Mouse (Mus musculus) liver, adult 2 months (tissue): Measurements from ENCODE around the gene Plppr1. TPM values are rescaled to one million over a fixed set of nuclear protein-coding genes. Genes with fewer than 3 reads are reported as not detected.

Experiments used
- DNase-seq: peaks from one replicate; pipeline ENCODE4 v3.0.0-alpha.2; 2011; ENCODE audit warnings: low read depth, low spot score; ENCODE audit errors: extremely low read depth
- H3K27ac ChIP-seq: fragments of 200-500 bp; replicated peaks from 2 replicates; pipeline ENCODE4 v1.5.1; 2012; ENCODE audit warnings: low read depth, mild to moderate bottlenecking, control low read depth, inconsistent platforms, low read length; ENCODE audit not compliant: insufficient read depth
- H3K27me3 ChIP-seq: fragments of 200-500 bp; 2 replicates; pipeline ENCODE4 v1.6.1; 2012; ENCODE audit warnings: mild to moderate bottlenecking, moderate library complexity, low read length, inconsistent platforms; ENCODE audit not compliant: control insufficient read depth, insufficient read depth
- H3K36me3 ChIP-seq: fragments of 200-500 bp; 2 replicates; pipeline ENCODE4 v1.6.1; 2012; ENCODE audit warnings: low read length, inconsistent platforms; ENCODE audit not compliant: control insufficient read depth, insufficient read depth
- H3K4me1 ChIP-seq: fragments of 200-500 bp; 2 replicates; pipeline ENCODE4 v1.6.1; 2011; ENCODE audit warnings: low read length; ENCODE audit not compliant: control insufficient read depth, insufficient read depth
- H3K4me3 ChIP-seq: fragments of 200-500 bp; 2 replicates; pipeline ENCODE4 v1.5.1; 2011; ENCODE audit warnings: low read depth, mild to moderate bottlenecking, control low read depth, low read length, moderate library complexity; ENCODE audit not compliant: insufficient read depth
- H3K79me2 ChIP-seq: fragments of 200-500 bp; 2 replicates; pipeline ENCODE4 v1.6.1; 2012; ENCODE audit warnings: inconsistent platforms, mild to moderate bottlenecking, low read length, moderate library complexity; ENCODE audit not compliant: control insufficient read depth, insufficient read depth
- H3K9ac ChIP-seq: fragments of 200-500 bp; 2 replicates; pipeline ENCODE4 v1.6.1; 2012; ENCODE audit warnings: low read depth, mild to moderate bottlenecking, control low read depth, inconsistent platforms, low read length
- CTCF ChIP-seq: fragments of 200-500 bp; IDR thresholded peaks from 2 replicates; pipeline ENCODE4 v1.5.1; 2011; ENCODE audit warnings: low read depth, low read length, control low read depth
- POLR2A ChIP-seq: fragments of 200-500 bp; IDR thresholded peaks from 2 replicates; pipeline ENCODE4 v1.6.1; 2011; ENCODE audit warnings: low read length, control low read depth; ENCODE audit not compliant: insufficient read depth; ENCODE audit errors: extremely low read depth
- WGBS: fragments of 180-500 bp; shearing (Covaris S2); methylation state at CpG from one replicate; pipeline ENCODE4 v1.1.7; 2018; 5-methylcytosine and 5-hydroxymethylcytosine counted together
- polyA plus RNA-seq: library from polyadenylated mRNA; depleted of rRNA; stranded (reverse); fragments of >200 nt; gene quantifications from 2 replicates; pipeline ENCODE4 v1.2.3, GENCODE M21; 2012
- total RNA-seq: library from RNA; depleted of rRNA; stranded (reverse); fragments of >200 nt; gene quantifications from 2 replicates; pipeline ENCODE4 v1.2.3, GENCODE M21; 2014

Gene Plppr1
- total and polyA plus RNA-seq, 2 experiments: under 0.01 TPM; not detected in 1

DNA sequence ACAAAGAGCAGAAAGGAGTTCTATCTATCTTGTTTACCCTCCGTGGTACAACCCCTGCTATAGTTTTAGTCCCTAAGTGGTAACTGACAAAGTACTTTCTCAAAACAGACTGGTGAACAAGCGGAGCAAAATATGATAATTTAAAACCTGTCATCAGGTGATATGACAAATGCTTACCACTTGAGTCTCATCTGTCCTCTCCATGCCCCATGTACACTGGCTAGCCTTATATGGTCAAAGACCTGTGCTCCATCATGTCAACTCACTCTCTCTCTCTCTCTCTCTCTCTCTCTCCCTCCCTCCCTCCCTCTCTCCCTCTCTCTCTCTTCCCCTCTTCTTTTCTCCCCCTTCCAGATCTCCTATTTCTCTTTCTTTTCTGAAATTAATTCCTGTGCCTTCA lies 59.8 kb downstream of the Plppr1 start:
- Histone ChIP-seq H3K4me3 (no peak overlapping the region), H3K27me3 (no peaks in the 10 kb centered on the region), H3K79me2 (no peaks in the 10 kb centered on the region), H3K36me3 (no peaks in the 10 kb centered on the region), H3K4me1 (no peaks in the 10 kb centered on the region), H3K27ac (no peak overlapping the region), H3K9ac (no peak overlapping the region)
- WGBS: 81% methylated on average over 2 of the region's 2 CpGs
- DNase-seq: no peak
- TF ChIP-seq CTCF (no peak), POLR2A (no peak)

DNA sequence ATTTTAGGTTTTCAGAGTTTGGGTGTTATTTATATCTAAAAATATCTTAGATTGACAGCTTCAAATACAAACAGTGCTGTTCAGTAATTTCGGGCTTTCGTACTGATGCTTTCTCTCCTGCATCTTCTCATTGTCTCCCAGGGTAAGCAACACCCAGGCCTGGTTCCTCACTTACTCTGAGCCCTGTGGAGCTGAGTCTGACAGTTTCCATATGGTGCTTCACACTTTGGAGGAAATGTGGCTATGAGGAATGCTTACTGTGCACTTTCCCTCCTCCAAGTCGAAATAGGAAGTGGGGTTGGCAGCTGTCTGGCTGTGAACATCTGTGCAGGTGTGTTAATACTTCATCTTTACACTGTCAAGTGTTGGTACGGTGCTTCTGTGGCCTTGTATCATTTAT lies 85.7 kb downstream of the Plppr1 start:
- Histone ChIP-seq H3K79me2 (no peaks in the 10 kb centered on the region), H3K36me3 (no peaks in the 10 kb centered on the region), H3K9ac (no peak overlapping the region), H3K4me3 (no peak overlapping the region), H3K4me1 (peaks cover 8% of the 10 kb centered on the region), H3K27me3 (no peaks in the 10 kb centered on the region), H3K27ac (no peak overlapping the region)
- no peak for DNase-seq
- 79% methylated on average over 4 of the region's 4 CpGs for WGBS
- TF ChIP-seq CTCF: no peak
- TF ChIP-seq POLR2A: no peak

DNA sequence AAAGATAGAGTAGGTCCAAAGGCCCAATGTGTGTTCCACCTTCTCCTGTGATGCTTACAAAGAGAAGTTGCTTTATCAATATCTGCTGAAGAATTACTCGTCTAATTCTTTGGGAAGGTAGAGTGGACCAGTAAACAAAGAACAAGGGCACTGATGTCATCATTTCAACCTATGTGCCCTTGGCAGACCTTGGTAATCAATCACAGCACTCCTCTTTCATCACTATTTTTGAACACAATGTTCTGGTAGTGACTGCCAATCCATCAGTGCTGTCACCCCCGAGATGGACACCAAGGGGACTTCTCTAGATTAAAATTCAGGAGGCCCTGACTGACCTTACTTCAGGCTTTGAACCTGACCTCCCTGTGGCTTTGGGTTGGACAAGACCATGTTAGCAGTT lies 89.7 kb downstream of the Plppr1 start:
- H3K4me3 ChIP-seq: no peak overlapping the region
- H3K27ac ChIP-seq: no peak overlapping the region
- 12% methylated on average over 2 of the region's 2 CpGs for WGBS
- no peaks in the 10 kb centered on the region for H3K36me3 ChIP-seq
- TF ChIP-seq POLR2A: no peak
- no peak for TF ChIP-seq CTCF
- H3K4me1 ChIP-seq: peaks cover 11% of the 10 kb centered on the region
- DNase-seq: peak; percentile 94
- H3K79me2 ChIP-seq: no peaks in the 10 kb centered on the region
- H3K27me3 ChIP-seq: no peaks in the 10 kb centered on the region
- no peak overlapping the region for H3K9ac ChIP-seq

DNA sequence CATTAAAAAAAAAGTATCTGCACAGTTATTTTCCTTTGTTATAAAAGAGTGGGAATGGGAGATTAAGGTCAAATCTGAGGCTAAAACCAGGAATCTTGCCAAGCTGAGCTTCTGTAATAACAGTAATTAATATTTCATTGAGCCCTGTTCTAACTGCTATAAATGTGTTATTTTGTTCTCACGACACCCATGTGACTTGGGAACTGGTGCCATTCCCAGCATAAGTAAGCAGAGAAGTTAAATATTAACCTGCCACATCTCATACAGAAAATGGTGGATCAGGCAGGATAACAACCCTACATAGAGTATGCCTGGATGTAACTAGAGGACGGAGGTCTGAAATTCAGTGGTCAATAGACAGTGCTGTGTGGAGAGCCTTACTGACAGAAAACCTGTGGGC lies 90.2 kb downstream of the Plppr1 start:
- DNase-seq: peak; percentile 68
- Histone ChIP-seq H3K4me3 (no peak overlapping the region), H3K27me3 (no peaks in the 10 kb centered on the region), H3K4me1 (peaks cover 11% of the 10 kb centered on the region), H3K36me3 (no peaks in the 10 kb centered on the region), H3K79me2 (no peaks in the 10 kb centered on the region), H3K27ac (no peak overlapping the region), H3K9ac (no peak overlapping the region)
- 56% methylated on average over 2 of the region's 2 CpGs for WGBS
- no peak for TF ChIP-seq CTCF
- no peak for TF ChIP-seq POLR2A

DNA sequence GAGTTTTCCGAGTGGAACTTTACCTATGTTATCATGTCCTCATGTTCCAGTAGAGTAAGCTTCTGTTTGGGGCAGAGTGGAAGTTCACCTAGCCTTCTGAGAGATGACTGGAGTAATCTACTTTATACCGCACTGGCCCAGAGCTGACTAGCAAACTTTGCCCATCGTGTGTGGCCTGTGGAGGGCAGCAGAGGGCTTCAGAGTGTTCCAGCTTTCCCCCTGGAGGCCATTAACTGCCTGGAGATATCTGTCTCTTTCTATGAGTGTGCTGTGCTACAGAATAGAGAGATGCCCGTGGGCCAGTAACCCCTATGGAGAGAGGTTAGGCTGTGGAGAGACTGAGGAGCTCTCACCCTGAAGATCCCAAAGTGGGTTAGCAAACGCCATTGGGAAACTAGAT lies 94.8 kb downstream of the Plppr1 start:
- H3K9ac ChIP-seq: no peak overlapping the region
- no peak overlapping the region for H3K4me3 ChIP-seq
- no peaks in the 10 kb centered on the region for H3K27me3 ChIP-seq
- 33% methylated on average over 5 of the region's 5 CpGs for whole genome bisulfite sequencing
- TF ChIP-seq POLR2A: no peak
- TF ChIP-seq CTCF: peak; percentile 98
- no peak overlapping the region for H3K27ac ChIP-seq
- peak; percentile 64 for DNase-seq
- H3K4me1 ChIP-seq: peaks cover 13% of the 10 kb centered on the region; the same call in 1 of the 2 replicates
- H3K36me3 ChIP-seq: no peaks in the 10 kb centered on the region
- no peaks in the 10 kb centered on the region for H3K79me2 ChIP-seq

DNA sequence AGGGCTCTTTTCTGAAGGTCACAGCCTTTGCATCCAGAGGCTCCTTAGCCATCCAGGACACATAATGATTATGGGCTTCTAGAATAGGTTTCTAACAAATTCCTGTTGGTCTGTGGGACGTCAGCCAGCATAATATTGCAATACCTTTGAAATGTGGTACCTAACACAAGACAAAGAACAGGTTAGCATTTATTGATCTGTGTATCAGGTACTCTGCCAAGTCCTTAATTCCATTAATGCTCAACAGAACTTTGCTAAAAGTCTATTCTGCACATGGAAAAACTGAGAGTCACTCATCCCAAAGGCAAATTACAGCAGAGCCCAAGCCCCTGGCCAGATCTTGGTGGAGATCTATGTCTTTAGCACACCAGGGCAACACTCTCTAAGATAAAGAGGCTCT lies 97.7 kb downstream of the Plppr1 start:
- Histone ChIP-seq H3K79me2 (no peaks in the 10 kb centered on the region), H3K27me3 (no peaks in the 10 kb centered on the region), H3K9ac (no peak overlapping the region), H3K4me1 (peaks cover 4% of the 10 kb centered on the region; the same call in 1 of the 2 replicates), H3K36me3 (no peaks in the 10 kb centered on the region), H3K4me3 (no peak overlapping the region), H3K27ac (no peak overlapping the region; the same call in 1 of the 2 replicates)
- TF ChIP-seq POLR2A (no peak), CTCF (no peak)
- 28% methylated on average over 1 of the region's 1 CpGs for WGBS
- peak; percentile 92 for DNase-seq
